Mouse (Mus musculus): ENCODE measurements around the gene Arfip2. TPM values are rescaled to one million over a fixed set of nuclear protein-coding genes. Genes with fewer than 3 reads are reported as not detected.
A peak's percentile ranks its signal among the peaks of the same experiment; 100 is the strongest.

Gene Arfip2
- total RNA-seq, 2 experiments from 2014 or later: 32.6 to 32.9 TPM

DNA sequence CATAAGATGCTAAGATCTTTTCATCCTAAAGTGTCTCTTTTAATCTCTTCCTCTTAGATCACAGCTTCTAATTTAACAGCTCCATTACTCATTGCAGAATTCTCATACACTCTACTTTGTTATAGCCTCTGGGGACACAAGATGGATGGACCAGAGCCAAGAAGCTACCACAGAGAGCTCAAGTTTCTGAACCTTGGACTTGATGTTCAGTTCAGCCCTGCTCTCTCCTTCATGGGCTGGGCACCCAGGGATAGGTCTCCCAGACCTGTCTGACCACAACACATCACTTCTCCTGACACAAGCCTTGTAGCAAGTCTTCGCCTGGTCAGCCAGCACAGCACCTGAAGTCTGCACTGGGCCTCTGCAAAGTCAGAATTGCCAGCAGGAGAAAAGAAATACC, 25.8 kb downstream of the Arfip2 start:
- no peak for DNase-seq

DNA sequence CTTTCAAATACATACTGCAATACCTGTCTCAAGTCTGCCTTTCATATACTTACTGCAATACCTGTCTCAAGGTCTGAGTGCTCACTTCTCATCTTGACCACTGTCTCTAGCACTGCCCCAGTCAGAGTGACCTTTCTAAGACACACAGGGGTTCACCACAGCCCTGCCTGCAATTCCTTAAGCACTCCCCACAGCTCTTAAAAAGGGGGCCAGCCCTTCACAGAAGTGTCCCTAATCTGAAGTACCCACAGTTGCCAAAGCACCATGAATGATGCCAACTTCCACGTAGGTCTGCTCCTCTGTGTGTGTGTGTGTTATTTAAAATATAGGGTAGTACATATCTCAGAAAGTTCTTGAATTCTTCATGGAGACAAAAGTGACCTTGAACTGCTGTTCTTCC, 28.4 kb downstream of the Arfip2 start:
- DNase-seq: no peak

DNA sequence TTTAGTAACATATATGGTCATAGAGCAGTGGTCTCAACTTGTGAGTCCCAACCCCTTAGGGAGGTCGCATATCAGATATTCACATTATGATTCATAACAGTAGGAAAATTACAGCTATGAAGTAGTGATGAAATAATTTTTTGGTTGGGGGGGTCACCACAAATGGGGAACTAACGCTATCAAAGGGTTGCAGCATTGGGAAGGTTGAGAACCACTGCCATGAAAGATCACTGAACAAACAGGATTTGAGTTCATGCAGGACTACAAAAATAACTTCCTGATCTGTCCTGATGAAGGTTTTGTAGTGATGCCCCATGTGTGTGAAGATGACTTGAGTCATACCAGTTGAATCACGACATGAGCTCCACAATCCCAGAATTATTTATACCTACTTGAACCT, 31.7 kb downstream of the Arfip2 start:
- no peak for DNase-seq

DNA sequence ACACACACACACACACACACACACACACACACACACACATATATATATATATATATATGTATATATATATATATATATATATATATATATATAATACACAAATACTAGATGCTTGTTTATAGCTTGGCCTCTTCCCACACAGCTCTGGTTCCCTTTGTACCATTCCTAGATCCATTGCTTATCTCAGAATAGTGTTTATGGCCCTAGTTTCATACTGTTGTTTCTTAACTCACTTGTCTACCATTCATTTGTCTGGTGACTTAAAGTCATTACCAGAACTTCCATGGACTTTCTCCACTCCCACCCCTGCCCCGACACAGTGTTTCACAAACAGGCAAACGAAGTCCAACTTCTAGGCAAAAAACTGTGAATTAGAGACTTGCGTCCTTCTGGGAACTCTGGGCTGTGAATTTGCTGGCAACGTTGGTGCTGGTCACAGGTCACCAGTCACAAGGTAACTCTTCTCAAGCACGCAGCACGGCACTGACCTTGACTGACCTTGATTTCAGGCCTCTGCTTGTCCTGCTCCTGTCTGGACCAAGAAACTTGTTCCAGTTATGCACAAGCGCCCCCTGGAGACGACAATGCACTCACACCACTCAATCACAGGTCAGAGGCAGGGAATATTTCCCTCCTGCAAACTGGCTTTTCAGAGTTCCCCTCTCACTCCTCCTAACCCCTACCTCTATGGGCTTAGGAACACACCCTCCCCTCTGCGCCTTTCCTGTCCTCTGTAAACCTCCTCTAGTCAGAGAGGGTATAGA, 37.2 kb downstream of the Arfip2 start:
- DNase-seq: peak; percentile 82

DNA sequence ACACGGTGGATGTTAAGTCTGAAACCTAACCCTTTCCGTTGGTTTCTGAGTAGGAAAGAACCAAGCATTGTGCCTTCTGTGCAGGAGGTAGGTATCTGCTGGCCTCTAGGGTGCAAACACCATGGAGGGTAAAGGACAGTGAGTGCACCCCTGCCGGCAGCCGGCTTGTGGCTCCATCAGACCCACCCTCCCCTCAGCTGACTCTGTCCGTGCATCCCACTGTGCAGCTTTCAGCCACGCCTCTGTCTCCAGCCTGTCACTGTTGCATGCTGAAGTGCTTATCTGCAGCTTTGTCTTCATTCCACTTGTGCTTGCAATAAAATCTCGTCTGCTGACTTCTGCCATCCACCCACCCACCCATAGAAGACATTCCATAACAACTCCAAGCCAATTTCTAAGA, 50.1 kb downstream of the Arfip2 start:
- no peak for DNase-seq

DNA sequence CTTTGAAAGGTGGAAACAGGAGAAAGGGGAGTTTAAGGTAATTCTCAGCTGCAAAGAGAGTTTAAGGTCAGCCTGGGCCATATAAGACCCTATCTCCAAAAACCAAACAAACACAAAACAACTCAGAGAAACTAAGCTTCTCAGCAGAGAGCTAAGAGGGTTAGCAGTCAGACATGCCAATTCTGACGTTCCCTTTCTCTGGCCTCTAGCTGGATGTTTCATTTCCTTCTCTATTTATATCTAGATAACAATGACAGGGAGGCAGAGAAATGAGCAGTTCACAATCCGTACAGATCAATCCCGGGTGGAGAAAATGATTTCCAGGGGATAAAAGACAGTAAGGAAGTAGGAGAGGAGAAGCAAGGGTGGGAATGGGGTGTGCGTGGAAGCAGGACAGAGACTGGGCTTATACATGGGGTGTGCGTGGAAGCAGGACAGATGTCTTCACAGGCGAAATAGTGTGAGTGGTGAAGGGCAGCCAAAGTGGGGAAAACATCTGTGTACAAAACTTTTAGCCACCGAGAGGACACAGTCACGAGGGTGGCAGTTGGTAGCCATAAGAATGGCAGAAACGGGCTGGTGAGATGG, 51.8 kb downstream of the Arfip2 start:
- no peak for DNase-seq

Other genes with a start within 250 kb of the Arfip2 start
- gene Fam160a2, start 240.4 kb downstream of the Arfip2 start, total RNA-seq (2021): 10 to 100 TPM; 31.1 to 33.8 TPM
- gene Cnga4, start 235.8 kb downstream of the Arfip2 start, total RNA-seq (2021): not detected
- not detected for gene Cckbr, start 214.7 kb downstream of the Arfip2 start, total RNA-seq (2021)
- gene Cavin3, start 158.1 kb downstream of the Arfip2 start, total RNA-seq (2021): 10 to 100 TPM; 43.3 to 44.3 TPM
- gene Smpd1, start 86.1 kb downstream of the Arfip2 start, total RNA-seq (2021): 100 to 1,000 TPM; 101 to 103 TPM
- 10 to 100 TPM; 57.5 to 59.1 TPM for gene Apbb1, start 58.8 kb downstream of the Arfip2 start, total RNA-seq (2021)
- gene Hpx, start 40.3 kb downstream of the Arfip2 start, total RNA-seq (2021): under 1 TPM; 0.23 to 0.60 TPM
- 10 to 100 TPM; 33.5 to 34.7 TPM for gene Trim3, start 6.8 kb downstream of the Arfip2 start, total RNA-seq (2021)
- gene Timm10b, start 360 bp downstream of the Arfip2 start, total RNA-seq (2021): 100 to 1,000 TPM in 1 of 2 experiments, 10 to 100 TPM in 1; 97.6 to 101 TPM
- gene Gm45799, start 136 bp upstream of the Arfip2 start, total RNA-seq (2021): 1 to 10 TPM; 1.6 to 1.9 TPM
- 1 to 10 TPM in 1 of 2 experiments, under 1 TPM in 1; 0.79 to 1.5 TPM for gene Dnhd1, start 10.4 kb upstream of the Arfip2 start, total RNA-seq (2021)
- 100 to 1,000 TPM; 214 to 215 TPM for gene Ilk, start 96.2 kb upstream of the Arfip2 start, total RNA-seq (2021)
- 10 to 100 TPM; 15.1 to 17.8 TPM for gene Rrp8, start 97.0 kb upstream of the Arfip2 start, total RNA-seq (2021)
- 100 to 1,000 TPM; 122 to 125 TPM for gene Taf10, start 103.9 kb upstream of the Arfip2 start, total RNA-seq (2021)
- 10 to 100 TPM; 40.5 to 42.2 TPM for gene Tpp1, start 111.8 kb upstream of the Arfip2 start, total RNA-seq (2021)
- gene Dchs1, start 147.2 kb upstream of the Arfip2 start, total RNA-seq (2021): 10 to 100 TPM; 36.3 to 40.0 TPM
- 100 to 1,000 TPM; 106 to 111 TPM for gene Mrpl17, start 170.7 kb upstream of the Arfip2 start, total RNA-seq (2021)

Data from heart, postnatal 4 days (tissue).